Mouse (Mus musculus) ES-Bruce4 (cell line): Measurements from ENCODE around the gene Kcnk18.

Source experiments
- CTCF ChIP-seq: IDR thresholded peaks from one replicate; pipeline ENCODE4 v1.8.1; 2011; ENCODE audit warnings: low read depth, low read length
- EP300 ChIP-seq: IDR thresholded peaks from 2 replicates; pipeline ENCODE4 v1.6.1; 2011; ENCODE audit warnings: low read depth, low read length; ENCODE audit not compliant: insufficient read depth
- POLR2A ChIP-seq: IDR thresholded peaks from one replicate; pipeline ENCODE4 v1.8.1; 2011; ENCODE audit warnings: low read length; ENCODE audit not compliant: insufficient read depth

- TF ChIP-seq EP300 (no peak), POLR2A (no peak), CTCF (no peak)
Measured at GRCm38 (mm10) chr19:59218991-59219390, at the start of gene Kcnk18.
